Mouse (Mus musculus) neural tube, embryonic 12.5 days (tissue): ENCODE measurements at regions not wholly inside any gene's neighbourhood (a gene's known extent, or its start where the extent isn't known, plus 50 kb on each side); places are given as distances from the start of the nearest gene placed in this dataset.
A peak's percentile ranks its signal among the peaks of the same experiment; 100 is the strongest.

Source experiments
- ATAC-seq: fragments of 200-750 bp; cut with Nextera tagmentation; 2 replicates; pipeline ENCODE4 v1.8.0; 2017; ENCODE audit warnings: low read depth, mild to moderate bottlenecking, moderate TSS enrichment, moderate library complexity; ENCODE audit not compliant: low FRiP score
- H3K27ac ChIP-seq: fragments of 300-500 bp; sonication (generic); 2 replicates; pipeline ENCODE4 v1.5.1; 2016
- H3K27me3 ChIP-seq: fragments of 300-500 bp; sonication (generic); replicated peaks from 2 replicates; pipeline ENCODE4 v1.6.1; 2016; ENCODE audit warnings: mild to moderate bottlenecking
- H3K36me3 ChIP-seq: fragments of 300-500 bp; sonication (generic); 2 replicates; pipeline ENCODE4 v1.6.1; 2016; ENCODE audit warnings: mild to moderate bottlenecking
- H3K4me1 ChIP-seq: fragments of 300-500 bp; sonication (generic); 2 replicates; pipeline ENCODE4 v1.6.1; 2016
- H3K4me2 ChIP-seq: fragments of 300-500 bp; sonication (generic); replicated peaks from 2 replicates; pipeline ENCODE4 v1.6.1; 2016; ENCODE audit warnings: mild to moderate bottlenecking
- H3K4me3 ChIP-seq: fragments of 300-500 bp; sonication (generic); 2 replicates; pipeline ENCODE4 v1.5.1; 2016
- H3K9ac ChIP-seq: fragments of 300-500 bp; sonication (generic); 2 replicates; pipeline ENCODE4 v1.6.1; 2016; ENCODE audit warnings: mild to moderate bottlenecking
- H3K9me3 ChIP-seq: fragments of 300-500 bp; sonication (generic); 2 replicates; pipeline ENCODE4 v1.6.1; 2016; ENCODE audit warnings: mild to moderate bottlenecking
- WGBS: fragments of 180-500 bp; shearing (Covaris S2); methylation state at CpG from one replicate; pipeline ENCODE4 v1.1.7; 2016; 5-methylcytosine and 5-hydroxymethylcytosine counted together

- WGBS, result 17% methylated on average over 10 of the region's 10 CpGs
- no peaks in the 10 kb centered on the region for H3K36me3 ChIP-seq
- H3K9ac ChIP-seq, result peak overlapping the region; percentile 51
- no peaks in the 10 kb centered on the region for H3K9me3 ChIP-seq
- H3K27me3 ChIP-seq, result no peaks in the 10 kb centered on the region
- ATAC-seq, result no peak
- H3K4me2 ChIP-seq, result peak overlapping the region; percentile 60
- H3K4me3 ChIP-seq, result no peak overlapping the region; the same call in 1 of the 2 replicates
- peaks cover 17% of the 10 kb centered on the region for H3K4me1 ChIP-seq
- H3K27ac ChIP-seq, result peak overlapping the region; percentile 57; the same call in 1 of the 2 replicates
Measured at GRCm38 (mm10) chr9:40617676-40618062, 52.7 kb upstream of the Gm21915 start.

GRCm38 (mm10) chr9:40617036-40617675 lies 53.3 kb upstream of the Gm21915 start:
- 1% methylated on average over 20 of the region's 20 CpGs for WGBS
- peaks cover 17% of the 10 kb centered on the region for H3K4me1 ChIP-seq
- peak; percentile 82 for ATAC-seq
- no peaks in the 10 kb centered on the region for H3K36me3 ChIP-seq
- peak overlapping the region; percentile 60 for H3K4me2 ChIP-seq
- no peaks in the 10 kb centered on the region for H3K9me3 ChIP-seq
- H3K4me3 ChIP-seq, result peak overlapping the region; percentile 21
- no peaks in the 10 kb centered on the region for H3K27me3 ChIP-seq
- H3K27ac ChIP-seq, result peak overlapping the region; percentile 57
- peak overlapping the region; percentile 51 for H3K9ac ChIP-seq

- Histone ChIP-seq H3K36me3 (no peaks in the 10 kb centered on the region), H3K27me3 (no peaks in the 10 kb centered on the region), H3K4me1 (peaks cover 17% of the 10 kb centered on the region), H3K4me2 (peak overlapping the region; percentile 60), H3K4me3 (peak overlapping the region; percentile 21), H3K9me3 (no peaks in the 10 kb centered on the region), H3K9ac (peak overlapping the region; percentile 51), H3K27ac (peak overlapping the region; percentile 57)
- ATAC-seq, result peak; percentile 85
- WGBS, result 2% methylated on average over 11 of the region's 11 CpGs
Measured at GRCm38 (mm10) chr9:40616426-40617035, 53.9 kb upstream of the Gm21915 start.

GRCm38 (mm10) chr9:40615891-40616290 lies 54.5 kb upstream of the Gm21915 start:
- peaks cover 17% of the 10 kb centered on the region for H3K4me1 ChIP-seq
- ATAC-seq, result no peak
- no peaks in the 10 kb centered on the region for H3K27me3 ChIP-seq
- 36% methylated on average over 8 of the region's 8 CpGs for WGBS
- no peak overlapping the region for H3K4me3 ChIP-seq
- H3K27ac ChIP-seq, result no peak overlapping the region
- peak overlapping the region; percentile 60; the same call in 1 of the 2 replicates for H3K4me2 ChIP-seq
- H3K36me3 ChIP-seq, result no peaks in the 10 kb centered on the region
- no peak overlapping the region for H3K9ac ChIP-seq
- no peaks in the 10 kb centered on the region for H3K9me3 ChIP-seq

- H3K4me2 ChIP-seq, result no peak overlapping the region
- H3K36me3 ChIP-seq, result no peaks in the 10 kb centered on the region
- no peaks in the 10 kb centered on the region for H3K9me3 ChIP-seq
- H3K27me3 ChIP-seq, result no peaks in the 10 kb centered on the region
- peaks cover 17% of the 10 kb centered on the region for H3K4me1 ChIP-seq
- no peak overlapping the region for H3K9ac ChIP-seq
- H3K4me3 ChIP-seq, result no peak overlapping the region
- 61% methylated on average over 5 of the region's 5 CpGs for WGBS
- ATAC-seq, result no peak
- H3K27ac ChIP-seq, result no peak overlapping the region
Measured at GRCm38 (mm10) chr9:40614071-40614470, 56.3 kb upstream of the Gm21915 start.

- Histone ChIP-seq H3K9me3 (no peaks in the 10 kb centered on the region), H3K36me3 (no peaks in the 10 kb centered on the region), H3K9ac (no peak overlapping the region), H3K4me3 (no peak overlapping the region), H3K4me1 (peaks cover 17% of the 10 kb centered on the region), H3K27ac (no peak overlapping the region), H3K27me3 (no peaks in the 10 kb centered on the region), H3K4me2 (no peak overlapping the region)
- 91% methylated on average over 4 of the region's 4 CpGs for WGBS
- no peak for ATAC-seq
Measured at GRCm38 (mm10) chr9:40613182-40613581, 57.2 kb upstream of the Gm21915 start.

GRCm38 (mm10) chr9:40612755-40613154 lies 57.7 kb upstream of the Gm21915 start:
- WGBS, result 96% methylated on average over 1 of the region's 1 CpGs
- H3K9ac ChIP-seq, result no peak overlapping the region
- H3K4me3 ChIP-seq, result no peak overlapping the region
- no peak overlapping the region for H3K4me2 ChIP-seq
- no peak for ATAC-seq
- no peaks in the 10 kb centered on the region for H3K36me3 ChIP-seq
- no peaks in the 10 kb centered on the region for H3K9me3 ChIP-seq
- H3K27me3 ChIP-seq, result no peaks in the 10 kb centered on the region
- peaks cover 16% of the 10 kb centered on the region for H3K4me1 ChIP-seq
- H3K27ac ChIP-seq, result no peak overlapping the region

- H3K9me3 ChIP-seq, result no peaks in the 10 kb centered on the region
- H3K4me1 ChIP-seq, result peaks cover 11% of the 10 kb centered on the region
- H3K27ac ChIP-seq, result no peak overlapping the region
- H3K27me3 ChIP-seq, result no peaks in the 10 kb centered on the region
- H3K36me3 ChIP-seq, result no peaks in the 10 kb centered on the region
- H3K4me2 ChIP-seq, result no peak overlapping the region
- no peak overlapping the region for H3K9ac ChIP-seq
- ATAC-seq, result no peak
- H3K4me3 ChIP-seq, result no peak overlapping the region
- 86% methylated on average over 4 of the region's 4 CpGs for WGBS
Measured at GRCm38 (mm10) chr9:40612312-40612711, 58.1 kb upstream of the Gm21915 start.

GRCm38 (mm10) chr9:40611626-40612025 lies 58.8 kb upstream of the Gm21915 start:
- Histone ChIP-seq H3K9me3 (no peaks in the 10 kb centered on the region), H3K9ac (no peak overlapping the region), H3K4me3 (no peak overlapping the region), H3K36me3 (no peaks in the 10 kb centered on the region), H3K27me3 (no peaks in the 10 kb centered on the region), H3K4me1 (0 out of 2 replicates have a peak, but pooled peaks cover 4% of the 10 kb centered on the region), H3K4me2 (no peak overlapping the region), H3K27ac (no peak overlapping the region)
- ATAC-seq, result no peak
- WGBS, result 42% methylated on average over 3 of the region's 3 CpGs

GRCm38 (mm10) chr9:40608596-40608995 lies 61.8 kb upstream of the Gm21915 start:
- H3K36me3 ChIP-seq, result no peaks in the 10 kb centered on the region
- H3K27ac ChIP-seq, result no peak overlapping the region
- WGBS, result 87% methylated on average over 14 of the region's 14 CpGs
- no peaks in the 10 kb centered on the region for H3K27me3 ChIP-seq
- H3K9ac ChIP-seq, result no peak overlapping the region
- H3K4me1 ChIP-seq, result no peaks in the 10 kb centered on the region
- H3K4me3 ChIP-seq, result no peak overlapping the region
- ATAC-seq, result no peak
- H3K4me2 ChIP-seq, result no peak overlapping the region
- no peaks in the 10 kb centered on the region for H3K9me3 ChIP-seq

GRCm38 (mm10) chr9:40607941-40608340 lies 62.5 kb upstream of the Gm21915 start:
- Histone ChIP-seq H3K27me3 (no peaks in the 10 kb centered on the region), H3K27ac (no peak overlapping the region), H3K9me3 (no peaks in the 10 kb centered on the region), H3K4me2 (no peak overlapping the region), H3K9ac (no peak overlapping the region), H3K36me3 (no peaks in the 10 kb centered on the region), H3K4me3 (no peak overlapping the region), H3K4me1 (no peaks in the 10 kb centered on the region)
- 91% methylated on average over 18 of the region's 18 CpGs for whole genome bisulfite sequencing
- no peak for ATAC-seq

- Histone ChIP-seq H3K9ac (no peak overlapping the region), H3K27ac (no peak overlapping the region), H3K4me1 (no peaks in the 10 kb centered on the region), H3K27me3 (no peaks in the 10 kb centered on the region), H3K36me3 (no peaks in the 10 kb centered on the region), H3K4me3 (no peak overlapping the region), H3K9me3 (no peaks in the 10 kb centered on the region), H3K4me2 (no peak overlapping the region)
- 68% methylated on average over 1 of the region's 1 CpGs for WGBS
- no peak for ATAC-seq
Measured at GRCm38 (mm10) chr9:40603521-40603920, 66.9 kb upstream of the Gm21915 start.

GRCm38 (mm10) chr9:40598431-40598831 lies 67.2 kb upstream of the Gramd1b start:
- H3K4me2 ChIP-seq, result no peak overlapping the region
- 85% methylated on average over 7 of the region's 7 CpGs for WGBS
- no peaks in the 10 kb centered on the region for H3K9me3 ChIP-seq
- no peak overlapping the region for H3K4me3 ChIP-seq
- H3K9ac ChIP-seq, result no peak overlapping the region
- no peak overlapping the region for H3K27ac ChIP-seq
- ATAC-seq, result no peak
- no peaks in the 10 kb centered on the region for H3K27me3 ChIP-seq
- H3K4me1 ChIP-seq, result no peaks in the 10 kb centered on the region
- no peaks in the 10 kb centered on the region for H3K36me3 ChIP-seq
